ENCODE assay signal across 17 mouse cellular contexts in genomic region chr2:31439576-31439975, GRCm38 (mm10).
"Had no signal": no experiment of that assay in that cellular context is flagged by ENCODE, and none has a peak within 500 bp of the region (broad histone marks: within the 10 kb centered on the region; RNA-seq: fewer than 3 reads in every experiment).

No protein-coding gene starts in this region.

- H3K27ac ChIP-seq: hindbrain, embryonic 13.5 days; hindbrain, postnatal 0 days; liver, embryonic 13.5 days; lung, embryonic 15.5 days; macrophage; midbrain, embryonic 15.5 days; neural tube, embryonic 12.5 days had no signal

- ATAC-seq: hindbrain, postnatal 0 days; liver, postnatal 0 days; midbrain, embryonic 15.5 days had no signal

- DNase-seq: layer of hippocampus, adult 9-11 months; layer of hippocampus, postnatal 36 days; liver; liver, embryonic 13.5 days; liver, postnatal 0 days; lung, postnatal 14 days; retina, postnatal 1 day; thymus, postnatal 4 days had no signal

- H3K9me3 ChIP-seq: hindbrain, embryonic 13.5 days; limb, embryonic 12.5 days; liver, embryonic 13.5 days; lung, embryonic 15.5 days; megakaryocyte, embryonic 14.5 days; midbrain, embryonic 15.5 days; neural tube, embryonic 12.5 days had no signal

- H3K36me3 ChIP-seq: hindbrain, embryonic 13.5 days; limb, embryonic 12.5 days; liver, embryonic 13.5 days; lung, embryonic 15.5 days; midbrain, embryonic 15.5 days; neural tube, embryonic 12.5 days had no signal

- H3K4me3 ChIP-seq: hindbrain, embryonic 13.5 days; limb, embryonic 12.5 days; liver, embryonic 13.5 days; lung, embryonic 15.5 days; megakaryocyte, embryonic 14.5 days; midbrain, embryonic 15.5 days; neural tube, embryonic 12.5 days had no signal

- H3K27me3 ChIP-seq: limb, embryonic 12.5 days; liver, embryonic 13.5 days; midbrain, embryonic 15.5 days; neural tube, embryonic 12.5 days had no signal

- H3K9ac ChIP-seq: hindbrain, embryonic 13.5 days; limb, embryonic 12.5 days; liver, embryonic 13.5 days; liver, postnatal 0 days; lung, embryonic 15.5 days; midbrain, embryonic 15.5 days; neural tube, embryonic 12.5 days had no signal

- H3K4me2 ChIP-seq: hindbrain, embryonic 13.5 days; limb, embryonic 12.5 days; liver, embryonic 13.5 days; lung, embryonic 15.5 days; midbrain, embryonic 11.5 days; midbrain, embryonic 15.5 days; neural tube, embryonic 12.5 days had no signal

- H3K4me1 ChIP-seq: lung, embryonic 15.5 days; midbrain, embryonic 15.5 days; neural tube, embryonic 12.5 days had no signal
